Mouse (Mus musculus) c-Kit-negative CD71-positive TER-119-positive erythroid progenitor cells, embryonic 14.5 days (primary cell): Measurements from ENCODE around the gene Adgra3.

Source experiments
- DNase-seq: peaks from one replicate; pipeline ENCODE4 v3.0.0-alpha.2; 2013; ENCODE audit warnings: low read depth, low spot score

Adgra3 gene

DNA sequence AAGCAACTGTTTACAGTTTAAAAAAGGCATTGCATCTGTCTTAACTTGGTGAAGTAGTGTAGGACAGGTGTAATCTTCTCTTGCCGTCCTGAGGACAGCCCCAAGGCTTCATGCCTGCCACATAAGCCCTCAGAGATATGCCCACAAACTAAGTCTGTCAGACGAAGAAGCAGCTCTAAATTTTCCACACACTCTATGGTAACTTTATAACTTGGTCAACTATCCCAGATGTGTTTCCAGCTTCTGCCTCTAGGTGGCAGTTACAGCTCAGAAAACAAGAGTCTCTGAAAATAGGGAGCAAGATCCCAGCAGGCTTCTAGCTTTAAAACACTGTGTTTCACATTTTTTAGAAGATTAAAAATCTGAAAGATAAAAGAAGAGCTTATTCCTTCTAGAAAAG, 82.8 kb downstream of the Adgra3 start:
- peak; percentile 28 for DNase-seq

DNA sequence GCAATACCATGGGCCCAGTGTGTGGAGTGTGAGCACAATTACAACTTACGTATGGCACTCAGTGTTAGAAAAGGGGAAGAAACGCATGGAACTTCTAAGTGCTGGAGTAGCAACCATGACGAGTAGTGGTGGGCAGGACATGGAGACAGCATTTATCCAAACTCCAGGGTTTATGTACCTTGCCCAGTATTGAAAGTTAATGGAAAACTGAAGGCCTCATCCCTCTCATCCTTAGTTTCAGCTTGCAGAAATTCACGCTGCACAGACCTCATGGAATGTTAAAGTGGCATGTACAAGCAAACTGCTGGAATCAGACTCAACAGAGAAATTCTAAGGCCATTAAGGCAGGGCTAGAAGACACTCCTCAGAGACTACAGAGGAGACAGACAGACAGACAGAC, 84.6 kb downstream of the Adgra3 start:
- DNase-seq = no peak

DNA sequence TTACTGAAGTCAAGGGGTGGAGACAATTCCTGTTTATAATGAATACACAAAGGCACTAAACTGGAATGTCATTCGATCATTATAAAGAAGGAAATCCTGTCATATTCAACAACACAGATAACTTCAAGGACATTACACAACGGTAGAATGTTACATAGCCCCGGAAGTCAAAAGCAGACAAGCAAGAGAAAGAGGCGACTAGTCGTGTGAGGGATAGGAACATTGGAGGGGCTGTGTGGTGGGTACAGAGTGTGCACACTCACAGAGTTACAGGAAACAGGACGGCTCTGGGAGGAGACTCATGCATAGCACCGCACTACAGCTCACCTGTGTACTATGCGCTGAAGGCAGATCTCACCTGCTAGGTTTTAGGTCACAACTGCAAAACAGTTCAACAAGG, 89.1 kb downstream of the Adgra3 start:
- DNase-seq = no peak

DNA sequence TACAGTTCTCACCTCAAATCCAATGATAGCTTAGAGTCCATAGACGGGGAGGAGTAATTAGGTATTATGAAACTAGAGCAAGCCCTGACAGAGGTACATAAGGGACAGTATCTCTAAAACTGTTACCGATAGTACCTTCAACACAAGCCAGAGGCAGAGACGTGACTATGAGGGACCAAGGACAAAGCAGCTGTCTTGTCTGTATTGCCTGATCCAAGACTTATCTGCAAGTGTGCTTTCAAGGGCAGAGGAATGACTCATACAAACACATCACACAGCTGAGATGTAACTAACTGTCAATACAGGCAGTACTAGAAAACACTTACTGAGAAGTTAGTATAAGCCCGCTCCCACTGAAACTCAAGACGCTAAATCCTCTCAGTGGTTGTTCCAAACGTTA, 91.1 kb downstream of the Adgra3 start:
- no peak for DNase-seq

DNA sequence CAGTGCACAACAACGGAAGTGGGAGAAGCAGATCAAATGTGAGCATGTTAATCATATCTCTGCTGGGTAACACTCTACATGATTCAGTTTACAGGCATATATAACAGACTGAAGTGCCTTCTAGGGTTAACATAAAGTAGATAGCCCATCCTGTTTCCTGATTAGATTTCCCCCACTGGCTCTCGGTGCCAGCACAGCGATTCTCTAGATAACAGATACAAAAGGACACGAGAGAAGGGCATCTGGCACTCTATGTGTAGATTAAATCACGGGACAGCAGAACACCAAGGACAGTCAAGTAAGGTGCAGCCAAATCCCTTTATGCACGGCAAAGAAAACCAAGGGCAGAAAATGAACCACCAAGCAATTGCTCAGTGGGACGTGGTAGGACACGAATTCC, 93.0 kb downstream of the Adgra3 start:
- DNase-seq = no peak

DNA sequence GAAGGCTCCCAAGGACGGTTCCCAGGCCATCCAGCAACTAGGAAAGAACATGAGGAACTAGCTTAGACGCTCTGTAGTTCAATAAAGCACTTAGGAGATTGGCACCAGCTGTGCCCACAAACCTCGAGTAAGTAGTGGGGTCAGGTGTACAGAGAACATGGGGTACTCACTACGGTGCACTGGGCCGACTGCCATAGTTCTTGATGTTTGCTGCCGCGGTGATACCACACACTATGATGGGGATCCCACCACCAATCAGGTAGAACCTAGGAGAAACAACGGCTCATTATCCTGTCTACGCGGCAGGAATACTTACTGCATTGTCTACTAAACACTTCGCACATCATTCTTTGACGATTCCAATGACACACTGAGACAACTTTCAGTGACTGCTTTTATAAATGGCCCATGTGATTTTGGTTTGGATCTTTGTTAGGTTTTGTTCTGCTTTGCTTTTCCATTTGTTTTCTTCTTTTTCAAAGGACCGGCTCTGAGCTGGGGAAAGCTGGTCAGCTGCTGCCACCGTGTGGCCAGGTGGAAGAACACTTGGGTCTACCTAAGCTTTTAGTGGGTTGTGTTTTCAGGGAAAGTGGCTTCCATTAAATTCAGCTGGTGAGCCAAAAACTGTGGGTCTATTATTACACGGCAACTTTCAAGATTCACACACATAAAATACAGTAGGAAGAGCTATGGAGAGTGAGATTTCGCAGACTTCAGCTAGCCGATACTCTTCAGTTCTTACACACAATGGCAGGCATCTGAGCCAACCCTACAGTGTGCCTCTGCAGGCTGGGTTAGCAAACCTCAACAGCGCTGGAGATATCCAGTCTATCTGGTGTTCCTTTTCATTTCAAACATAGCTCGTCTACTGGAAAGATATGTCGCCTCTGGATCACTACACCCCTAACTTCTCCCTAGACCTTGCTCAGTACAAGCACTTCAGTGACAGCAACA, 97.1 kb downstream of the Adgra3 start:
- no peak for DNase-seq

DNA sequence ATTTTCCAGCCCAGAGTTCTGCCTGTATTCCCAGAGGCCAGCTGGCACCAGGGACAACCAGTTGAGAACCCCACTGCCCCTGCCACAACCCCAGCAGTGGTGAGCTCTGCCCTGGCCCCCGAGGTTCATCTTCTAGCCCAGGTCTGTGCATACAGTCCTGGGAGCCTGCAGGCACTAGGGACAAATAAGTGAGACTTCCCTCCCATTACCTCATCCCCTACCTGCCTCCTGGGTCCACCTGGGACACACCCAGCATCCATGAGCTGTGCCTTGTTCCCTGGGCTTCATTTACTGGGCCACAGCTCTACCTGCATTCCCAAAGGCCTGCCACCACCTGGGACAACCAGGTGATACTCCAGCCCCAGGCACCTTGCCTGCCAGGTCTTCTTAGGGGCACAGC, 122.5 kb downstream of the Adgra3 start:
- DNase-seq = no peak

DNA sequence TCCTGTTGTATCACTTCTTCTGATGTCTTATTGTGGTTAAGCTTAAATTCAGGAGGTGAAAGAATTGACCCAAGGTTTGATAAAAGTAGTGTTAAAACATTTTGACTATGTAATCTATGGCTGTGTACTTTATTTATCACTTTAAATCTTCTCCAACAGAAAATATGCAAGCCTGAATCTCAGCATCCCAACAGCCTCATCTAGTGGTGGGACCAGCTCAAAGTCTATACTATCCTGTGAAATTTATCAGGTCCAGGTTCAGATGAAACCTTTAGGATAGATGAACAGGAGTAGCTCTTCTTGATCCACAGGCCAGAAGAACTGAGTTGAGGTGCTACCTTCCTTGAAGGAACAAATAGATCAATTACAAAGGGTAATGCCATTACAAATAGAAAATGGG, 134.1 kb downstream of the Adgra3 start:
- no peak for DNase-seq

DNA sequence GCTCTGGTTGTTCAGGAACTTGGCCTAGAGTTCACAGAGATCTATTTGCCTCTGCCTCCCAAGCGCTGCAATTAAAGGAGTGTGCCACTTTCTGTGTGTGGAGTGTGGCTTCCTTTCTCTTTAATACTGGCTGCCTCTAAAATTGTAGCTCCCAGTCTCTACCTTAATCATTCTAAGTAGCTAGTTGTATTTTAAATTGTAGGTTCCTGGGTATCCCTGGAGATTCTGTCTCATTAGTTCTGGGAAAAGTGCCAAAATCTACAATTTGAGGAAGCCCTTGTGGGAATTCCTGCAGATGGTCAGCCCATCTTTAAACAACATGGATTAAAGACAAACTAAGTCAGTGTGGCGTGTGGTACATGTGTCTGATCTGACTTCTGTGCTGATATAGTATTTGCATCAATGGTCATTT, 143.1 kb downstream of the Adgra3 start:
- no peak for DNase-seq
